Mouse (Mus musculus) left cerebral cortex, adult 2 months (tissue): ENCODE measurements around the gene Nat8f1. TPM values are rescaled to one million over a fixed set of nuclear protein-coding genes. Genes with fewer than 3 reads are reported as not detected.
"Not testable (repeated sequence)": the region's sequence is repeated elsewhere in the genome, so short reads cannot be mapped to it uniquely, and the experiment has no call there.

Source experiments
- DNase-seq, 2 experiments: peaks; one replicate each; pipeline ENCODE4 v3.0.0; 2021 to 2022; ENCODE audit warnings: low spot score in 2 of 2, mixed read lengths in 1 of 2; ENCODE audit errors: extremely low spot score in 1 of 2
- H3K27ac ChIP-seq: fragments of 200-600 bp; 2 replicates; pipeline ENCODE4 v1.8.1; 2022
- H3K4me3 ChIP-seq: fragments of 200-600 bp; 2 replicates; pipeline ENCODE4 v1.8.1; 2022
- CTCF ChIP-seq: fragments of 200-600 bp; IDR thresholded peaks from 2 replicates; pipeline ENCODE4 v1.8.1; 2022; ENCODE audit warnings: antibody characterized with exemption, mild to moderate bottlenecking, moderate library complexity
- intact Hi-C: fragments of 180-260 bp; cut with DNase I; formaldehyde crosslinking; loops from one replicate; pipeline ENCODE4 v1.15.1; 2025
- total RNA-seq, 2 experiments: library from RNA; stranded (reverse); gene quantifications; 2 replicates each; pipeline ENCODE4 v1.2.3; 2021

Gene Nat8f1
- total RNA-seq, 2 experiments from 2014 or later, result 25.6 to 27.9 TPM

DNA sequence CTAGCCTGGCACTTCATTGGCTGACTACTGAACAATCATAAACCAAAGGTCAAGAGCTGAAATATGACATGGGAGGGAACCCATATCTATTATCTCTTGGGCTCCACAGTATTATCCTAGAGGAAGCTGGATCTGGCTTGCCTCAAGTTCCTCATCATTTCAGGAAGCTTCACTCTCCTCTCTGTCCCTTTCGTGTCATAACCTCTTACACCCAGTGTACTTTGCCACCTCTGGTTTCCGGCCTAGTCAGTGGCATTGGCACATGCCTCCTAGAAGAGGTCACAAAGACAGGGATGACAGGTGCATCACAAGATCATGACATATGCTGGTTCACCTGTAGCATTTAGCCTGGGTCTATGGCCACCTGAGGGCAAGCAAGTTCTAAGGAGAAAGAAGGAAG, 13.2 kb downstream of the Nat8f1 start:
- intact Hi-C loops, result loop anchor here (10.0 kb wide), 2 partner anchors 318 to 388 kb away; partner anchors contain the start of genes Alms1 and Egr4
- TF ChIP-seq CTCF, result no peak
- Histone ChIP-seq H3K4me3 (no peak overlapping the region), H3K27ac (no peak overlapping the region)
- no peak for DNase-seq

DNA sequence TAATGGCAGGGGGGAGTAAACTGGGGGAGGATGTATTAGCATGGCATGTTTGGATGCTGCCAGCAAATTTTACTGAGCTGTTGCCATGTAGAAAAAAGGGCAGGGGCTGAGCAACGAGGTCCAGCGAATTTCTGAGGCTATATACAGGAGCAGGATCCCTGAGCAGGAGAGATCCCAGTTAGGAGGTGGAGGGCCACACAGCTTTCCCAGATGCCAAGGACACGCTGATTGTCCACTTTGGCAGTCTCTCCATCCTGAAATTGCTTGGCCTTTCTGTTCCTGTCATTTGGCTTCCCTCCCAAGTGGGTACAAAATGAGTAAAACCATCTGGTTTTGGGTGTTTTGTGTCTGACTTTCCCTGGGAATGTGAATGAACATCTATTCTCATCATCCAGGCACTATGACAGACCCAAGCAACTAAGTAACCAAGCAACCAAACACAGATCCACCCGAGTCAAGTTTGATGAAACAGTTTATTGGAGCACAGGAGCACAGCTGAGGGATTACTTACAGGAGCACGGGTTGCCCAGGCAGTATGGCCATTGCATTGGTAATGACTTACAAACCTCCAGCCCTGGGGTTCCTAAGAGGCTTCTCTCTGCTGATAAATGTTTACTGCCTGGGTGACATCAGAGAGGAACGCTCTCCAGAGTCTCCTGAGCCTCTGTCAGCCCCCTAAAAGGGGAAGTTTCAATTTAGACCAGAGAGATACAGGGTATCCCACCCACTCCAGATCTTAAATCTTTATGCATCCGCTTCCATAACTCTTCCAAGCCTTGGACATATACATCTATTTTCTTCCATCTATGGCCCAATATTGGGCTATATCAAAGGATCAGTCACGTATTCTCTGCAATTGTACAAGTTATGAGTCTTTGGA, 16.7 kb downstream of the Nat8f1 start:
- H3K27ac ChIP-seq, DNase-seq, intact Hi-C loops, H3K4me3 ChIP-seq: not testable (repeated sequence)

DNA sequence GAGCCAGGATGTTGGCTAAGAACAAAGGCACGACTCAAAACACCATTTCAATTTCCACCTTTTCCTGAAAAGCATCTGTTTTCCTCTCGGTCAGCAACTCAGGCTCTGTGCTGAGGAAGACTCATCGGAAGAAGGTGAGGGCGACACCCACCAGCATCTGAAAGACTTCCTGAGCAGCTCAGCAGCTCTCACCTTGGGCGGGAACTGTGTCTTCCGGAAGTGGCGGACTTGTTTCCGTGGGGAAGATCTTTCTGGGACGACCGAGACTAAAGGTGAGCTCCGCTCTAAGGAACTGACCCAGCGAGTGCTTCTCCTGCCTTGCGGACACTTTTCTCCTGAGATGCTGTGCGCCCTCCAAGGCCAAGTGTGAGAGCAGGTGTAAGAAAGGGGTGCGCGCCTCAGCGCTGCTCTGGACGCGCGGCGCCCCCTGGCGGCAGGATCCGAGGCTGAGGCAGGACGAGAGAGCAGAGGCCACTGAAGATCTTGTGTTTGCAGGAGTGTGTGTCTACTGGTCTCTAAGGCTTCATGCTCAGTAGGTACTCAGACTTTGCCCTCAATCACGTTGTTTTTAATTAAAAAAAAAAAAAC, 20.3 kb downstream of the Nat8f1 start:
- DNase-seq, intact Hi-C loops, H3K4me3 ChIP-seq, H3K27ac ChIP-seq: not testable (repeated sequence)
- peak; percentile 61 for TF ChIP-seq CTCF

DNA sequence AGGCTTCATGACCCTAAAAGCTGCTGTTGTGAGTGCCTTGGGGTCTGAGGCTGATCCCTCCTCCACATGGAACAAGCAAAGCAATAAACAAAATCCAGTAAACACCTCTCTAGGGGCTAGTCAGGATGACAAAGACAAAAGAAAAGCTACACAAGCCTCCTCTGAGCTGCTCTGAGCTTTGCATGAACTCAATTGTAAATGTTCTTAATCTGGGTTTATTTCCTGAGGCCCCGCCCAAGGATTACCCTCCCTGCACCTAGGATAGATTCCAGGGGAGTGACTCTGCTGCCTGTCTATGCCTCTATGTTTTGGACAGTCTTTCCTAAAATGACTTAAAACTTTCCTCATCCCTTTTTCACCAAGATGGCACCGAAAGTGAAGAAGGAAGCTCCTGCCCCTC, 26.5 kb downstream of the Nat8f1 start:
- Histone ChIP-seq H3K4me3 (no peak overlapping the region), H3K27ac (no peak overlapping the region)
- TF ChIP-seq CTCF, result no peak
- DNase-seq, result no peak
- intact Hi-C loops, result no loop called here

DNA sequence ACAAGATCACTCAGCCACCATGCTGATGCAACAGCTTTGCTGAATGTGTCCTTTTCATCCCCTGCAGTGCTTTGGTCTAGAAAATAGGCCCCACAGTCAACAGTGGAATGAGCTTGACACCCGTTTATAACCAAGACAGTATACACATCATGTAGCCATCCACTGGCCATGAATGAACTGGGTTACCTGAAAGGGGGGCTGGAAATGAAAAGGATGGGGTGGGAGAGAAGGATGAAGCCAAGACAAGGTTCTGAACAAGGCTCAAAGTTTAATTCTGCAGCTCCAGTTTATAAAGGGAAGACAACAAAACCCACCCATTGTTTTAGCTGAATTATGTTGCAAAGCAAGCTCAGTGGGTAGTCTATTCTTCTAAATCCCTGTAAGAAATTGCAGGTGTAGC, 31.2 kb downstream of the Nat8f1 start:
- Histone ChIP-seq H3K27ac (no peak overlapping the region), H3K4me3 (no peak overlapping the region)
- intact Hi-C loops, result no loop called here
- no peak for DNase-seq
- no peak for TF ChIP-seq CTCF

DNA sequence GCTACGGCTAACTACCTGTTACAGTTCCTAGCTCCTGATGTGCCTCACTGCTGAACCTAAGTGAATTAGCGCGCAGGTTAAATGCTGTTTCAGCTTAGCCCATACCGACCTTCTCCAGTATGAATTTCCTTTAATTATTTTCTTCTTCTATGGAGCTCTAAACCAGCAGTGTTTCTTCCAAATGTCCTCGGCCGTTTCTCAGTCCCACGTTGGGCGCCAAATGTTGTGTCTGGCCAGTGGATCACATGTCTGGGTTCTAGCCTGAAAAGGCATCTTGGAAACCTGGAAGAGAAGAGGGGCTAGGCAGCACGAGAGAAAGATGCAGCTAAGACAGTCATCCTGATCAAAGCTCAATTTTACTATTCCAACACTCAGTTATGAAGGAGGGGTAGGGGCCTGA, 32.2 kb downstream of the Nat8f1 start:
- H3K4me3 ChIP-seq, H3K27ac ChIP-seq, intact Hi-C loops: not testable (repeated sequence)
- DNase-seq, result peak in 1 of 2 experiments; percentile 3

DNA sequence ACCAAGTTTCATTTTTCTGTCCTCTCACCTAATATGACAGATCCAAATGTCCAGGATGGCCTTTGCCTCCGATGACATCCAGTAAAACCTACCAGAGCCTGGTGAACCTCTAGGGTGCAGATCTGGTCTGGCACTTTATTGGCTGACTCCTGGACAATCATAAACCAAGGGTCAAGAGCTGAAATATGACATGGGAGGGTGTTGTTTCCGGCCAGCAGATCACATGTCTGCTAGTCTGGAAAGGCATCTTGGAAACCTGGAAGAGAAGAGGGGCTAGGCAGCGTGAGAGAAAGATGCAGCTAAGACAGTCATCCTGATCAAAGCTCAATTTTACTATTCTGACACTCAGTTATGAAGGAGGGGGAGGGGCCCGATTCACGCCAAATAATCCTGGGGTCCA, 46.5 kb downstream of the Nat8f1 start, which contains the start of gene Nat8f2:
Gene Nat8f2 (minus strand): TSS at position 153 of the 400 bp plus-strand sequence.
- DNase-seq, H3K27ac ChIP-seq, H3K4me3 ChIP-seq, intact Hi-C loops: not testable (repeated sequence)

DNA sequence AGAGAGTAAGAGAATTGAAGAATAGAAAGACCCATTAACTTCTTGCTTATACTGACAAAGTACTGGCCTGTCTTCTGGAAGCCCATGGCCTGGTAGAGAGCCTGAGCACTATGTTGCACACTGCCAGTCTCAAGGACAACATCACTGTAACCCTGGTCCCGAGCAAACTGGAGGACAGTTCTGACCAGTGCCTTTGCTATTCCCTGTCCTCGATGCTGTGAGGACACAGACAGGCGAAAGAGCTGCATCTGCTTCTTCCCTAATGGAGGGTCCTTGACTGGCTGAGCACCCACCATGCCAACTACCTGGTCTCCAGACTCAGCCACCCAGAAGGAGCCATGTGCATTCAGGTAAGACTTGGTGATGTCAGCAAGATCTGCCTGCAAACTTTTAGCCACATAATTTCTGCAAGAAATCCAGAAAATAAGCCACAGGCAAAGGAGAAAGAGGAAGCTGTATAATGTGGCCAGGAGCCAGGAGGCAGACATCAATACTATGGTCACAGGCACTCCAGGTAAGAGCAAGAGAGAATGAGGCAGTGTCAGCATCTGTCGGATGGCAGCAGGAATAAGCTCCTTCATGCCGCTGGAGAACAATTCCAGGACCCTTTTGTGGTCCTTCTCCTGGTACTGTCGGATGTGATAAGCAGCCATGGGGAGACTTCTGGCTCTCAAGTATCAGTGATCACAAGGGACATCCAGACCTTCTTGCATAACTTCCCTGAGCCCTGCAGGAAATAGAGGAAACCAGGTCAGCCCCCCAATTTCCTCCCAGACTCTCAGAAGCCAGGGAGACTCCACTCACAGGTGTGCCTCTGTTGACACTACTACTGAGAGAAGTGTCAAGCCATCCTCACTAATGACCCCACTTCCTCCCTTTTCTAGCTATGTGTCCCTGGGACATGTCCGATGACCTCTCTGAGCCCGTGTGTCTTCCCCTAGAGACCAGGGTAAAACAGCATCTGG, 47.5 kb downstream of the Nat8f1 start:
- H3K4me3 ChIP-seq, result no peak overlapping the region
- TF ChIP-seq CTCF, result no peak
- peak in 1 of 2 experiments; percentile 4 for DNase-seq
- intact Hi-C loops, result no loop called here
- H3K27ac ChIP-seq, result no peak overlapping the region

DNA sequence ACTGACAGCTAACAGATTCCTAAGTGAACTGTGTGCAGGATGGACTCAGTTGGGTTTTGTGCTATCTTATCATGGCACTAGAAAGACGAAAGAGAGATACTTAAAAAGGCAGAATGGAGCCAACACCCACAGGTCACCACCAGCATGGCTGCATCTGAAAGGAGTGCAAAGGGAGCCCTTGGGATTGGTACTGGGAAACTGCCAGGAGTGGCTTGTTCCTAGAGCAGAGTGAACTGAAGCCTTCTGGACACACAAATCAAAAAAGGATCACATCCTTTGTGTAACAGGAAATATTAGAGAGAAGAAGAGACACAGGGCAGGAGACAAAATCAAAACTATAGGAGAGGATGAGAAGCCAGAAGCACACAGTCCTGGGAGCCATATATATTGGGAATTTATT, 48.5 kb downstream of the Nat8f1 start:
- intact Hi-C loops, result not testable (repeated sequence)

DNA sequence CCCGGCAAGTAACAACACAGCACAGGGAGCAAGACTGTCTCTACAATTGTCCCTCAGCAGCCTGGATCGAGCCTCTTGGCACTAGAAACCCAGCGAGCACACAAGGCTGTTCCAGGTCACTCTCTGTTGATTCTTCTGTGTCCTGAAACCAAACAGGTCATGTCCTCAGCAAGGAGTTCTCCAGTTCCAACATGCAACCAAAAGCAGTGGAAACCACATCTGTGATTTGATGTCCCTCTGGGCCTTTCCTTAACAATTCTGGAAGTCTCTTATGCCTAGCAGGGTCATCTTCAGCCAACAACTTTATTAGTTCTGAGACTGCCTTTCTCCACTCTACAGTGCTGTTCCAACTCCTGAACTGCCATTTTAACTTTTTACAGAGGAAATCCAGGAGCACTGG, 49.3 kb downstream of the Nat8f1 start:
- intact Hi-C loops, H3K4me3 ChIP-seq, DNase-seq, H3K27ac ChIP-seq: not testable (repeated sequence)

More for the DNA sequence above, 48.5 kb downstream of the Nat8f1 start:
- not testable (repeated sequence) for H3K27ac ChIP-seq, H3K4me3 ChIP-seq, DNase-seq

DNA sequence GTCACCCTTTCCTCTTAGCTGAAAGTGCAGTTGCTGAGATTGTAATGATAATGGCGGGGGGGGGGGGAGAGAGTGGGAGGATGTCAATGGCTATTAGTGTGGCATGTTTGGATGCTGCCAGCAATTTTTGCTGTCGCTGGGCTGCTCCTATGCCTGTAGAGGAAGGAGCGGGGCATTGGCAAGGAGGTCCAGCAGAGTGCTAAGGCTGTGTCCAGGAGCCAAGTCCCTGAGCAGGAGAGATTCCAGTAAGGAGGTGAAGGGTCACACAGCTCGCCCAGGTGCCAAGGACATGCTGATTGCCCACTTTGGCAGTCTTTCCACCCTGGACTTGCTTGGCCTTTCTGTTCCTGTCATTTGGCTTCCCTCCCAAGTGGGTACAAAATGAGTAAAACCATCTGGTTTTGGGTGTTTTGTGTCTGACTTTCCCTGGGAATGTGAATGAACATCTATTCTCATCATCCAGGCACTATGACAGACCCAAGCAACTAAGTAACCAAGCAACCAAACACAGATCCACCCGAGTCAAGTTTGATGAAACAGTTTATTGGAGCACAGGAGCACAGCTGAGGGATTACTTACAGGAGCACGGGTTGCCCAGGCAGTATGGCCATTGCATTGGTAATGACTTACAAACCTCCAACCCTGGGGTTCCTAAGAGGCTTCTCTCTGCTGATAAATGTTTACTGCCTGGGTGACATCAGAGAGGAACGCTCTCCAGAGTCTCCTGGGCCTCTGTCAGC, 50.4 kb downstream of the Nat8f1 start:
- DNase-seq, H3K4me3 ChIP-seq, intact Hi-C loops, H3K27ac ChIP-seq: not testable (repeated sequence)
